Mouse (Mus musculus) stomach, embryonic 16.5 days (tissue): ENCODE data around the gene Wrap53. TPM values are rescaled to one million over a fixed set of nuclear protein-coding genes. Genes with fewer than 3 reads are reported as not detected.
A peak's percentile ranks its signal among the peaks of the same experiment; 100 is the strongest.
"Not testable (repeated sequence)": the region's sequence is repeated elsewhere in the genome, so short reads cannot be mapped to it uniquely, and the experiment has no call there.

Experiments
- ATAC-seq: fragments of 200-750 bp; cut with Nextera tagmentation; 2 replicates; pipeline ENCODE4 v1.8.0; 2017; ENCODE audit warnings: moderate number of reproducible peaks, moderate TSS enrichment; ENCODE audit not compliant: insufficient read depth, low FRiP score
- H3K27ac ChIP-seq: fragments of 300-500 bp; sonication (generic); 2 replicates; pipeline ENCODE4 v1.5.1; 2014; ENCODE audit warnings: low read length
- H3K27me3 ChIP-seq: fragments of 300-500 bp; sonication (generic); 2 replicates; pipeline ENCODE4 v1.6.1; 2014; ENCODE audit warnings: low read length, control low read depth, mixed read lengths; ENCODE audit not compliant: control insufficient read depth, insufficient read depth
- H3K36me3 ChIP-seq: fragments of 300-500 bp; sonication (generic); 2 replicates; pipeline ENCODE4 v1.6.1; 2014; ENCODE audit warnings: low read length; ENCODE audit not compliant: control insufficient read depth, insufficient read depth
- H3K4me1 ChIP-seq: fragments of 300-500 bp; sonication (generic); 2 replicates; pipeline ENCODE4 v1.6.1; 2014; ENCODE audit warnings: low read length, control low read depth, mixed read lengths; ENCODE audit not compliant: control insufficient read depth, insufficient read depth
- H3K4me2 ChIP-seq: fragments of 300-500 bp; sonication (generic); 2 replicates; pipeline ENCODE4 v1.6.1; 2014; ENCODE audit warnings: low read depth, low read length, mixed read lengths
- H3K4me3 ChIP-seq: fragments of 300-500 bp; sonication (generic); replicated peaks from 2 replicates; pipeline ENCODE4 v1.5.1; 2014; ENCODE audit warnings: mild to moderate bottlenecking, low read length
- H3K9ac ChIP-seq: fragments of 300-500 bp; sonication (generic); 2 replicates; pipeline ENCODE4 v1.6.1; 2014; ENCODE audit warnings: low read length
- H3K9me3 ChIP-seq: fragments of 300-500 bp; sonication (generic); replicated peaks from 2 replicates; pipeline ENCODE4 v1.6.1; 2016; ENCODE audit warnings: low read length, control low read depth; ENCODE audit not compliant: control insufficient read depth
- WGBS: fragments of 180-500 bp; shearing (Covaris S2); extraction: QIAGEN DNeasy Blood & Tissue Kit; methylation state at CpG from one replicate; pipeline ENCODE4 v1.1.7; 2014; 5-methylcytosine and 5-hydroxymethylcytosine counted together
- polyA plus RNA-seq: library from polyadenylated mRNA; unstranded; fragments of >200 nt; fragmentation: Nextera tagmentation; extraction: Ambion mirVana; gene quantifications from 2 replicates; pipeline ENCODE4 v1.2.1, GENCODE M21; 2015

Wrap53 gene
- polyA plus RNA-seq, 1 experiment from 2014 or later, result 21.6 TPM

DNA sequence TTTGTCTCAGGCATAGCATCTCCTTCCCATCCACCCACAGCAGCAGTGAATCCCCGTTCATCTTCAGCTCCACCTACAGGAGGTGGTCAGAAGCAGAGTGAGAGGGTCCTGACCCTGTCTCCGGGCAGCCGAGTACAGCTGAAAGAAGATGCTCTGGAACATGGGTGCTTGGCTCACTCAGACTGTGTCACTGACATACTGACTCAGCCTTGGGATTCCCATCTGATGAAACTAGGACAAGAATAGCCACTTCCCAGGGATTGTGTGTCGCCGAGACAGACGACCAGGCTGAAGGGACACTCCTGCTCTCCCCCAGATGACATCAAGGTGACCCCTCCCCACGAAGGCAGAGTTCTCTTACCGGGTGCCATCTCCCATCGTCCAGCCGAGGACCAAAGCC lies 36.7 kb upstream of the Wrap53 start:
- H3K27ac ChIP-seq, result no peak overlapping the region
- no peak overlapping the region for H3K4me3 ChIP-seq
- H3K36me3 ChIP-seq, result no peaks in the 10 kb centered on the region
- ATAC-seq, result no peak
- H3K9me3 ChIP-seq, result no peaks in the 10 kb centered on the region
- 43% methylated on average over 10 of the region's 10 CpGs for WGBS
- H3K4me2 ChIP-seq, result no peak overlapping the region
- peaks cover 7% of the 10 kb centered on the region for H3K4me1 ChIP-seq
- H3K27me3 ChIP-seq, result no peaks in the 10 kb centered on the region
- no peak overlapping the region for H3K9ac ChIP-seq

DNA sequence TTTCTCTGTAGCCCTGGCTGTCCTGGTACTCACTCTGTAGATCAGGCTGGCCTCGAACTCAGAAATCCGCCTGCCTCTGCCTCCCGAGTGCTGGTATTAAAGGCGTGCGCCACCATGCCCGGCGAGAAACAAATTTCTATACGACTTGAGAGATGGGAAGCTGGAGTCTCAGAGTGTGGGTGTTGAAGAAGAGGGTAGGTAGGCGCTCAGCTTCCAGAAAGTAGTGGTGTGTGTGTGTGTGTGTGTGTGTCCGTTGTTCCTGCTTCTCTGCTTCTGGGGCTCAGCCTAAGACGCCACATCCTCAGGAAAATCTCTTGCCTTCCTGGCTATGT lies 34.2 kb upstream of the Wrap53 start:
- not testable (repeated sequence) for ATAC-seq, H3K36me3 ChIP-seq, H3K9me3 ChIP-seq, H3K27ac ChIP-seq, H3K27me3 ChIP-seq, H3K4me3 ChIP-seq, H3K9ac ChIP-seq, H3K4me1 ChIP-seq
- H3K4me2 ChIP-seq, result peak overlapping the region; percentile 50
- 42% methylated on average over 11 of the region's 11 CpGs for WGBS

DNA sequence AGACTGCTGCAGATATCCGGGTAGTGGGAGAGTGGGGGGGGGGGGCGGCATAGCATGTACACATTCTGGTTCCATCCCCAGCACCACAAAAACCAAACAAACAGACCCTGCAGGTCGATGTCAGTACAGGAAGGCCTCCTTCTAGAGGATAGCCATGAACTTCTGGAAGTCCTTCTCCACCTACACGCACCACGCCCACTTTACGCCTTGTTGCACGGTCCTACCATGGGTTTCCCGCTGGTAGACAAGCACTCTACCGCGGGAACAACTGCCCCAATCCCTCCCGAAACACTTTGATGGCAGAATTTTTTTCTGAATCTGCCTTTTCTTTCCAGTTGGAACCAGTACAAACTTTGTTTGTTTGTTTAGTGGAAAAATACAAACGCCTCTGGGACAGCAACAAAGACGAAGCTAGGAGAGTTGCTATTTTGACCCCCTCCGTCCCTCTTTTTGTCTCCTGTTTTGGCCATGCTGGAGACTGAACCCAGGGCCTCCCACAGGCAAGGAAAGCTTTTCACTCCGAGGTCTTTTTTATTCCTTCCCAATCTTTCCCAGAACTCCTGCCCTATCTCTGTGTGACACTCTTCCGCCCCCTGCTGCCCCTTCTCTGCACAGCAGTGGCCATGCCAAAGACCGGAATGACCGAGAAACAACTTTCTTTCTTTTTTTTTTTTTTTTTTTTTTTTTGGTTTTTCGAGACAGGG lies 33.6 kb upstream of the Wrap53 start:
- 12% methylated on average over 19 of the region's 19 CpGs for WGBS
- peak overlapping the region; percentile 66 for H3K9ac ChIP-seq
- H3K27me3 ChIP-seq, result no peaks in the 10 kb centered on the region
- ATAC-seq, result peak; percentile 82; the same call in 1 of the 2 replicates
- H3K36me3 ChIP-seq, result no peaks in the 10 kb centered on the region
- peak overlapping the region; percentile 50 for H3K4me2 ChIP-seq
- peak overlapping the region; percentile 20 for H3K4me3 ChIP-seq
- no peaks in the 10 kb centered on the region for H3K9me3 ChIP-seq
- H3K4me1 ChIP-seq, result peaks cover 4% of the 10 kb centered on the region
- H3K27ac ChIP-seq, result no peak overlapping the region

DNA sequence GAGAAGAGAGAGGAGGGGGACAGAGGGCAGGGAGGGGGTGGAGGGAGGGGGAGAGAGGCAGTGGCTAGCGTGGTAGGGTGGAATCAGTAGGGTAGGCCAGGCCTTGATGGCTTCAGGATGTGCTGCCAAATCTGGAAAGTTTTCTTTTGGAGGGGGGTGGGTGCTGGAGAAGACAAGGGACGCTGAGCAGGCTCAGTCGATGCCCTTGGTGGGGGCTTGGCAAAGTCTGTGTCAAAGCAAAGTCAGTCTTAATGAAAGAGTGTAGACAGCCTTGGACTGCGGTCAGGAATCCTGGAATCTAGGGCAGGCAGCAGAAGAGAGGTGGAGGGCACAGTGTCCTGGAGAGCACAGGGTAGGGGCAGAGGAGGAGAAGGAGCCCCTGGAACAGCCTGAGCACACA lies 30.8 kb upstream of the Wrap53 start:
- ATAC-seq, result no peak
- no peak overlapping the region for H3K9ac ChIP-seq
- H3K36me3 ChIP-seq, result no peaks in the 10 kb centered on the region
- H3K27me3 ChIP-seq, result no peaks in the 10 kb centered on the region
- H3K4me1 ChIP-seq, result peaks cover 8% of the 10 kb centered on the region
- no peak overlapping the region for H3K27ac ChIP-seq
- no peak overlapping the region for H3K4me3 ChIP-seq
- H3K4me2 ChIP-seq, result no peak overlapping the region
- H3K9me3 ChIP-seq, result no peaks in the 10 kb centered on the region
- 50% methylated on average over 4 of the region's 4 CpGs for WGBS

DNA sequence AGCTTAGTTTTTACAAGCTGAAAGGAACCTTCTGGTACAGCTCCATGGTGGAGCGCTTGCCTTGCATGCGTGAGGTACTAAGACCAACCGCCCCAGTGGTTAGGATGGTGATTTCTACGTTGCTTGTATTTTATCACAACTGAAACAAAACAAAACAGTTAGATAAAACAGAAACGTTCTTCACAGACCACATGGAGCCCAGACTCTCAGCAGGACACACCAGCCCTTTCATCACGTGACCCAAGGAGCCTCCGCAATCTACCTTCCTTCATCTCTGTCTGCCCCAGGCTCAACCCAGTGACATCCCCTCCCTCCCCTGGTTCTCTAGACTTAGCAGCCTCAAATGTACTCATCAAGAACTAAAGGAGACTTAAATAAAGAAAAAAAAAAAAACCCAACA lies 29.4 kb upstream of the Wrap53 start:
- Histone ChIP-seq H3K9ac (no peak overlapping the region), H3K27me3 (peaks cover 2% of the 10 kb centered on the region; the same call in 1 of the 2 replicates), H3K4me1 (peaks cover 16% of the 10 kb centered on the region), H3K4me3 (no peak overlapping the region), H3K36me3 (no peaks in the 10 kb centered on the region), H3K4me2 (no peak overlapping the region), H3K9me3 (no peaks in the 10 kb centered on the region), H3K27ac (no peak overlapping the region)
- ATAC-seq, result no peak
- WGBS, result 58% methylated on average over 7 of the region's 7 CpGs

DNA sequence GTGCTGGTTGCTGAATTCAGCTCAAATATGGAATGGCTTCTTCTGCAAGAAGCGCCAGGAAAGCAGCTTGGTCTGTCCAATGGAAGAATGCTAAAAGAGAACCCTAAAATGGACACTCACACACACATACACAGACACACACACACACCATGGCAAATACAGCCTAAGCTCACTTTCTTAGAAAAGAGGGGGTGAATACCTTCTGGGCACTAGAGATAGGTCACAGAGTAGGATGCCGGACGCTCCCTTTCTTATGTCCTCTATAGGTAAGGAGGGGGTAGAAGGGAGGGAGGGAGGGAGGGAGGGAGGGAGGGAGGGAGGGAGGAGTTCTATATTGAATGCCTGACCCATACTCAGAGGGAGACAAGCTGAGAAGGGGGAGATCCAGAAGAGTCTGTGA lies 28.5 kb upstream of the Wrap53 start:
- H3K9ac ChIP-seq, result no peak overlapping the region
- H3K9me3 ChIP-seq, result no peaks in the 10 kb centered on the region
- H3K4me2 ChIP-seq, result no peak overlapping the region
- no peak overlapping the region for H3K27ac ChIP-seq
- no peak overlapping the region for H3K4me3 ChIP-seq
- H3K27me3 ChIP-seq, result peaks cover 5% of the 10 kb centered on the region; the same call in 1 of the 2 replicates
- 74% methylated on average over 3 of the region's 3 CpGs for WGBS
- no peaks in the 10 kb centered on the region for H3K36me3 ChIP-seq
- H3K4me1 ChIP-seq, result peaks cover 16% of the 10 kb centered on the region; the same call in 1 of the 2 replicates
- no peak for ATAC-seq

DNA sequence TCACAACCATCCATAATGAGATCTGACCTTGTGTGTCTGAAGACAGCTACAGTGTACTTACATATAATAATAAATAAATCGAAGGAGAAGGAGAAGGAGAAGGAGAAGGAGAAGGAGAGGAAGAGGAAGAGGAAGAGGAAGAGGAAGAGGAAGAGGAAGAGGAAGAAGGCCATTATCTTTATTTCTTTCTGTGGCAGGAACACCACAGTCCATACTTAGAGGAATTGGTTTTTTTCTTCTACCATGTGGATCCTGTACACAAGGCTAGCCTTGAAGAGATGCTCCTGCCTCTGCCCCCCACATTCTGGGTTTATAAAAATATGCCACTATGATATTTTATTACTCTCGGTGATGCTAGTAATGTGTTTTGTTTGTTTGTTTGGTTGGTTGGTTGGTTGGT lies 26.8 kb upstream of the Wrap53 start:
- ATAC-seq, result no peak
- WGBS, result 80% methylated on average over 2 of the region's 2 CpGs
- Histone ChIP-seq H3K4me1 (peaks cover 20% of the 10 kb centered on the region; the same call in 1 of the 2 replicates), H3K27ac (no peak overlapping the region), H3K4me3 (no peak overlapping the region), H3K9ac (no peak overlapping the region), H3K9me3 (no peaks in the 10 kb centered on the region), H3K36me3 (no peaks in the 10 kb centered on the region), H3K27me3 (peaks cover 5% of the 10 kb centered on the region; the same call in 1 of the 2 replicates), H3K4me2 (no peak overlapping the region)

DNA sequence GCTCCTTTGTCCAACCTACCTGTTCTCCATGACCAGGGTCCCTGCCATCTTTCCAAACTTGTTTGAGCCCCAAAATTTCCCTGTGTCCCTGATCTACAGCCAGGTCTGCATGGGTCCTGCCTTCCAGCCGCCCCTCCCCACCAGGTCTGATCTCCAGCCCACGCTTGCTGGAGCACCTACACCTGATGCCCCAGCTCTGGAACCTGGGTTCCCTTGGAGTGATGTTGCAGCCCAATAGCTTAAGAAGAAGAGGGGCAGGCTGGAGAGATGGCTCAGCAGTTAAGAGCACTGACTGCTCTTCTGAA lies 26.4 kb upstream of the Wrap53 start:
- H3K4me1 ChIP-seq, result peaks cover 24% of the 10 kb centered on the region; the same call in 1 of the 2 replicates
- H3K4me3 ChIP-seq, result peak overlapping the region; percentile 58
- no peak overlapping the region for H3K27ac ChIP-seq
- H3K4me2 ChIP-seq, result peak overlapping the region; percentile 93
- H3K36me3 ChIP-seq, result no peaks in the 10 kb centered on the region
- peaks cover 5% of the 10 kb centered on the region; the same call in 1 of the 2 replicates for H3K27me3 ChIP-seq
- peak overlapping the region; percentile 53; the same call in 1 of the 2 replicates for H3K9ac ChIP-seq
- no peak for ATAC-seq
- 48% methylated on average over 2 of the region's 2 CpGs for WGBS
- H3K9me3 ChIP-seq, result no peaks in the 10 kb centered on the region

DNA sequence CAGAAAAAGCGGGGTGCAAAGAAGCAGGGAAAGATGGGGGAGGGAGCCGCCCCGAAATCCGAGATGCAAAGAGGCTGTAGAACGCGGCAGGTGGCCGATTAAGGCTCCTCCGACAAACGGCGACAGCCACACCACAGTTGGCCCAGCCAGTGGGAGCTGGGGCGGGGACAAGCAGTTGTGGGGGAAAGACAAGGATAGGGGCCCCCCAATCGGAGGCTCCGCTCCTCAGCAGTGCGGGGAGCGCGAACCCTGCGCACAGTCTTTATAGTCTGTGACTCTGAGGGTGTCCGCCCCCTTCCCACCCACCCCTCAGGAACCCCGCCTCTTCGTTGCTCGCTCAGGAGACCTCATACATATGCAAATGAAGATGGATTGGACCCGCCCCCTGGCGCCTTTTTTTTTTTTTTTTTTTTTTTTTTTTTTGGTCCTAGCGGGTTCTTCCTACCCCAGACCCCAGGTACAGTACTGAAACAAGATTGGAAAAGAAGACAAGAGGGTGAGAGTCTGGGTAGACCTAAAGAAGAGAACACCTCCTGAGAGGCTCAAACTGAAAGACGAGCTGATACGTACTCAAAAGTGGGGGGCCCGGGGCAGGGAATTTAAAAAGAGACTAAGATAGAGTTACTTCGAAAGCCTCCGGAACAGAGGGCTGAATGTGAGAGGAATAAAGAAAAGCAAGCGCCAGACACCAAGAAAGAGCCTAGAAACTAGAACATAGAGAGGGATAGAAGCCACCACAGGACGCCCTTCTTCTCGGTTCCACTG lies 25.9 kb upstream of the Wrap53 start, which contains the start of gene Atp1b2:
TSS of gene Atp1b2 (minus strand) at position 217 of the 765 bp plus-strand sequence.
- WGBS, result 3% methylated on average over 32 of the region's 32 CpGs
- Histone ChIP-seq H3K27me3 (peaks cover 5% of the 10 kb centered on the region; the same call in 1 of the 2 replicates), H3K9ac (peak within 1 kb of the TSS; percentile 70), H3K36me3 (no peaks in the 10 kb centered on the region), H3K9me3 (no peaks in the 10 kb centered on the region), H3K4me1 (peaks cover 29% of the 10 kb centered on the region; the same call in 1 of the 2 replicates), H3K4me3 (peak within 1 kb of the TSS; percentile 58), H3K27ac (0 out of 2 replicates have a peak within 1 kb of the TSS, but pooled peaks have one; percentile 36), H3K4me2 (peak within 1 kb of the TSS; percentile 93)
- peak; percentile 89 for ATAC-seq
